Mouse (Mus musculus) lung, adult 2 months (tissue): ENCODE data around the gene Cyp2c23. TPM values are rescaled to one million over a fixed set of nuclear protein-coding genes. Genes with fewer than 3 reads are reported as not detected.

Source experiments
- DNase-seq: peaks from one replicate; pipeline ENCODE4 v3.0.0; 2022
- H3K4me1 ChIP-seq: fragments of 200-500 bp; 2 replicates; pipeline ENCODE4 v1.6.1; 2011; ENCODE audit warnings: low read length; ENCODE audit not compliant: control insufficient read depth, insufficient read depth
- H3K4me3 ChIP-seq: fragments of 200-500 bp; replicated peaks from 2 replicates; pipeline ENCODE3; 2011; ENCODE audit warnings: low read depth, mild to moderate bottlenecking, control low read depth, low read length; ENCODE audit errors: extremely low read depth
- CTCF ChIP-seq: fragments of 200-500 bp; IDR thresholded peaks from 2 replicates; pipeline ENCODE4 v1.5.1; 2011; ENCODE audit warnings: mild to moderate bottlenecking, low read length, control low read depth; ENCODE audit not compliant: insufficient read depth
- POLR2A ChIP-seq: fragments of 200-500 bp; IDR thresholded peaks from 2 replicates; pipeline ENCODE4 v1.6.1; 2011; ENCODE audit warnings: low read depth, mild to moderate bottlenecking, control low read depth, low read length, borderline replicate concordance; ENCODE audit errors: extremely low read depth
- WGBS: fragments of 180-500 bp; shearing (Covaris S2); methylation state at CpG from one replicate; pipeline ENCODE4 v1.1.7; 2018; 5-methylcytosine and 5-hydroxymethylcytosine counted together
- polyA plus RNA-seq: library from polyadenylated mRNA; depleted of rRNA; stranded (reverse); fragments of >200 nt; gene quantifications from 2 replicates; pipeline ENCODE4 v1.2.3, GENCODE M21; 2012; rRNA removed

The Cyp2c23 gene
- 0.53 and 0.65 TPM in 2 replicates for polyA plus RNA-seq

DNA sequence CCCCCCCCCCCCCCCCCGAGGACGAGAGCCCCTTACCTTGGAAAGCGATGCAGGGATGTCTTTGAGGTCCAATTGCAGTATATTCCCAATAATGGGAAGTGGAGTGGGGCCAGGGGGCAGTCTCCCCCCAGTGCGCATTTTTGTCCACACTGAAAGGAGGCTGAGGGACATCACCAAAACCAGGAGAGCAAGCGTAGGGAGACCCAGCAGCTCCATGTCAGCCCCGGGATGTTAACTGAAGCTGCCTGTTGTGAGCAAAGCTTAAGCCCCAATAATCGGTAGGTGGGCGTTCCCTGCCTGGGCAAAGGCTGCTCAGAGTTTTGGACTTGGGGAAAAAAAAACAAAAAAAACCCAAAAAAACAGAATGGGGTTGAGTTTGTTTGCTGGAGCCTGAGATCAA is at the start of gene Cyp2c23:
TSS of gene Cyp2c23 (minus strand) at position 237 of the 400 bp plus-strand sequence.
- no peaks in the 10 kb centered on the region for H3K4me1 ChIP-seq
- DNase-seq, result no peak
- whole genome bisulfite sequencing, result 81% methylated on average over 6 of the region's 8 CpGs
- TF ChIP-seq POLR2A (no peak), CTCF (no peak)
- no peak within 1 kb of the TSS for H3K4me3 ChIP-seq

DNA sequence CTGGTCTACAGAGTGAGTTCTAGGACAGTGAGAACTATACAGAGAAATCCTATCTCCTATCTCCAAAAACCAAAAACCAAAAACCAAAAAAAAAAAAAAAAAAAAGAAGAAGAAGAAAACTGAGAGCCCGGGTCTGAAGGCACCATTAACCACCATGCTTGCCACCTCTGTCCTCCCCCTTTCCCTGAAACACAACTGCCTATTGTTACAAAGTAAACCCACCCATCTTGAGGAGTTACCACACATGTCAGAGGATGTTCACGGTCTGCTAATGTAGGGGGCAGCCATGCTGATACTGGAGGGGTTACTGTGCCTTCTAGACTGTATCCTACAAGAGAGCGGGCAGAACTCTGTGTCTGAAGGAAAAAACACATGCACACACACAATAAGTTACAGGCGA is 48.0 kb upstream of the Cyp2c23 start:
- TF ChIP-seq POLR2A, result no peak
- TF ChIP-seq CTCF, result no peak
- Histone ChIP-seq H3K4me1 (no peaks in the 10 kb centered on the region), H3K4me3 (no peak overlapping the region)
- 83% methylated on average over 4 of the region's 4 CpGs for WGBS
- DNase-seq, result no peak

- Histone ChIP-seq H3K4me3 (no peak overlapping the region), H3K4me1 (no peaks in the 10 kb centered on the region)
- TF ChIP-seq CTCF (no peak), POLR2A (no peak)
- no peak for DNase-seq
- 82% methylated on average over 9 of the region's 9 CpGs for WGBS
These were observed 47.4 kb upstream of the Cyp2c23 start for GRCm38 (mm10) chr19:44076457-44076856.

GRCm38 (mm10) chr19:44074986-44075385 is 46.0 kb upstream of the Cyp2c23 start:
- WGBS, result 82% methylated on average over 11 of the region's 11 CpGs
- no peak for DNase-seq
- Histone ChIP-seq H3K4me3 (no peak overlapping the region), H3K4me1 (no peaks in the 10 kb centered on the region)
- TF ChIP-seq POLR2A, result no peak
- no peak for TF ChIP-seq CTCF

DNA sequence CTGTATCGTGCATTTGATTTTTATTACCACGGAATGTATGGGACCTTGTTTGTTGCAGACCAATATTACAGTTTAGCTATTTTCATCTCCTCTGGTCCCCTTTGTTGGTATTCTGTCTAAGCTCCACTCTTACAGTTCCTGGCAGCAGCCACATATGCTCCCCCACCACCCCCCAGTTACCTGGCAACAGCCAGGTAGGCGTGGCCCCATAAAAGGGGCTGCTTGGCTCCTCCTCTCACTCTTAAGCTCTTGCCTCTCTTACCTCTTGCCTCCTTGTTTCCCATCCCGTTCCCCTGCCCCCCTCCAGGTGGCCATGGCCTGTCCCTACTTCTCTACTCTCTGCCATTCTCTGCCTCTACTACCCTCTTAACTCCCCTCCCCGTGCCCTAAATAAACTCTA is 42.2 kb upstream of the Cyp2c23 start:
- 69% methylated on average over 5 of the region's 5 CpGs for WGBS
- no peak for TF ChIP-seq CTCF
- TF ChIP-seq POLR2A, result no peak
- Histone ChIP-seq H3K4me1 (peaks cover 3% of the 10 kb centered on the region; the same call in 1 of the 2 replicates), H3K4me3 (no peak overlapping the region)
- DNase-seq, result no peak

- WGBS, result 2% methylated on average over 4 of the region's 4 CpGs
- peak overlapping the region; percentile 90 for H3K4me3 ChIP-seq
- H3K4me1 ChIP-seq, result peaks cover 3% of the 10 kb centered on the region; the same call in 1 of the 2 replicates
- DNase-seq, result no peak
- TF ChIP-seq POLR2A, result 0 out of 2 replicates have a peak, but pooled peaks have one; percentile 18
- no peak for TF ChIP-seq CTCF
These were observed 40.9 kb upstream of the Cyp2c23 start for GRCm38 (mm10) chr19:44069914-44070232.

DNA sequence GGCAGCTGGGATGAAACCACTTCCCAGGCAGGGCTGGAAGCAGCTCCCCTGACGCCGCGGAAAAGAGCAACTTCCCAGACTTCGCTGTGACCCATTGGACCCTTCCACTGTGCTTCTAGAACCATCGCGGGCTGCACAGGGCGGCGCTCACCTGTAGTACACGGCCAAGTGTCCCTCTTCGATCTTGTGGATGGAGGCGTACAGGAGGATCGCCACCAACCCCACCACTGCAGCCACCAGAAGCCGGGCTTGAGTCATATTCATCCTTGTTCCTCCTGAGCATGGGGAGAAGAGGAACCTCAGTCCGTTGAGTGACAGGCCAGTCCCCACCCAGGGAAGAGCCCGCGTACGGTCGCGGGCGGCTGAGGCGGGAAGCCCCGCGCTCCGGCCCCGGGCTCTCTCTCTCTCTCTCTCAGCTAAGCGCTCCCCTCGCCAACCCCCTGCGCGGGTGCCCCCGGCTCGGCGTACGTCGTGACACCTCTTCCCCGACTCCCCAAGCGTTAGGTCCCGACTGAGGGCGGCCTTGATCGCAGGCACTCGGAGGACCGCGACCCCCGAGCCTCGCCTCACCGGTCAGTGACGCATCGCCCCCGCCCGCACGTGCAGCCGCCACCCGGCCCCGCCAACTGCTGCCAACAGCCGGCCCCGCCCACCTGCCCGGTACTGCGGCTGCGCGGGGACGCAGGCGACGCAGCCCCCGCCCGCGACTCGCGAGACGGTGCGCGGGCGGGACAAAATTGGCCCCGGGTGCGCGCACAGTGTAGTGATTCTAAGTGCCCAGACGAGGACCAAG is 40.3 kb upstream of the Cyp2c23 start, which contains the start of gene Erlin1:
TSS of gene Erlin1 (minus strand) at position 665 of the 793 bp plus-strand sequence.
- peak; percentile 91 for DNase-seq
- H3K4me1 ChIP-seq, result peaks cover 3% of the 10 kb centered on the region; the same call in 1 of the 2 replicates
- H3K4me3 ChIP-seq, result peak within 1 kb of the TSS; percentile 90
- WGBS, result under 1% methylated on average over 75 of the region's 75 CpGs
- TF ChIP-seq CTCF (no peak), POLR2A (no peak)

GRCm38 (mm10) chr19:44068232-44068631 is 39.2 kb upstream of the Cyp2c23 start:
- no peak overlapping the region for H3K4me3 ChIP-seq
- 76% methylated on average over 4 of the region's 4 CpGs for WGBS

DNA sequence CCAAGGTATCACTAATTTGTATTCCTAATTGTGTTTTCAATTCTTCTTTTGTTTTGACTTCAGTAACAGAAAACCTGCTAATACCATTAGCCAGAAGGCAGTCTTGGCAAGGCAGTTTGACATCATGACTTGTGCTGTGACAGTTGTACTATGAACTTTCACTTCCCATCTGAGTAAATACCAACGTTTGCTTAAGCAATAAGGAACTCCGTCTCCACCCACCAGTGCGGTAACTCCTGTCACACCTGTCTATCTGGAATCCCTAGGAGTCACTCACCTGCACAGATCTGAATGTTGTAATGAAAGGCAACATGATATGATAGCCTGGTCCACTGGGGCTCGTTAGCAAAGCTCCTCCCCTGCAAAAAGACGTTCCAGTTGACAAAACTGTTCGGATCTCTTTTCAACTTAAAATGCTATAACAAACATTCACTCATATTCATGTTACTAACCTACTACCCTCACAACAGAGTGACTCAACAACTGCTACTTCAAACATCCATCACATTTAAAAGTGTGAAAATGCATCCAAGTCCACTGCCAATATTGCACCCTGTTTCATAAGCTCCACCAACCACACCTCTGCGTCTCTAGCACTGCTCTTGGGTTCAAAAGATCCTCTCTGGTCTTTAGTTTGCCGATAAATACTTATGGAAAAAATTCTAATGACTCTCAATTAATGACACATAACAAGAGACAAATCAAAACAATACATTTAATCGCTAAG is 38.5 kb upstream of the Cyp2c23 start:
- 62% methylated on average over 9 of the region's 9 CpGs for WGBS
- peaks cover 5% of the 10 kb centered on the region for H3K4me1 ChIP-seq
- TF ChIP-seq POLR2A (no peak), CTCF (no peak)
- DNase-seq, result no peak
- no peak overlapping the region for H3K4me3 ChIP-seq

More at GRCm38 (mm10) chr19:44068232-44068631, 39.2 kb upstream of the Cyp2c23 start:
- peaks cover 5% of the 10 kb centered on the region for H3K4me1 ChIP-seq
- TF ChIP-seq POLR2A (no peak), CTCF (no peak)
- no peak for DNase-seq

GRCm38 (mm10) chr19:44064734-44065133 is 35.7 kb upstream of the Cyp2c23 start:
- 71% methylated on average over 2 of the region's 2 CpGs for whole genome bisulfite sequencing
- peaks cover 5% of the 10 kb centered on the region for H3K4me1 ChIP-seq
- TF ChIP-seq CTCF, result no peak
- no peak for TF ChIP-seq POLR2A
- no peak for DNase-seq
- no peak overlapping the region for H3K4me3 ChIP-seq
